Mouse (Mus musculus): ENCODE results near the gene Pnpt1.

DNA sequence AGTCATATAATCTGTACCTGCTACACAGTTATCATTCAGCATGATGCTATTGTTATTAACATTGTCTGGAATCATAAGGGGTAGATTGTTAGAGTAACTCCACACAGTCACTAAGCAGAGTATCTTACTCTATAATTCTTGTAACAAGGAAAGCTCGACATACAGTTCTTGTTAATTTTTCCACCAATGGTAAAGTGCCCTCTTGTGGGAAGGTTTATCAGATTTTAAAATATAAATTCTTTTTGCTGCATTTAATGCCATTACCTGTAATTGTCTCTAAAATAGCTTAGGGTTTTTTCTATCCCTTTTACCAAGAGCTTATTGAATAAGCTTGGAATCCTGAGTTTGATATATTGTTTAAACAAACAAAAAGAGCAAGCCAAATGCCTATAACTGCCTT, 10.1 kb downstream of the Pnpt1 start:
- TF ChIP-seq CTCF (IDR thresholded peaks at IDR 0.05; ENCODE audit: low read depth, low read length): no peak
- TF ChIP-seq POLR2A (IDR thresholded peaks at IDR 0.05; ENCODE audit: extremely low read depth, insufficient read depth, low read length): no peak

Data from liver, adult 2 months (tissue).